Mouse (Mus musculus) embryonic facial prominence, embryonic 14.5 days (tissue): ENCODE data around the gene Cldn34d. TPM values are rescaled to one million over a fixed set of nuclear protein-coding genes. Genes with fewer than 3 reads are reported as not detected.
A peak's percentile ranks its signal among the peaks of the same experiment; 100 is the strongest.

Source experiments
- ATAC-seq: fragments of 200-750 bp; cut with Nextera tagmentation; 2 replicates; pipeline ENCODE4 v1.8.0; 2017; ENCODE audit warnings: low read depth, moderate number of reproducible peaks, moderate TSS enrichment
- DNase-seq: peaks from one replicate; pipeline ENCODE4 v3.0.0-alpha.2; 2015; ENCODE audit warnings: low spot score
- H3K27ac ChIP-seq: fragments of 300-500 bp; sonication (generic); replicated peaks from 2 replicates; pipeline ENCODE4 v1.5.1; 2014; ENCODE audit warnings: low read depth, mild to moderate bottlenecking, low read length, moderate library complexity
- H3K27me3 ChIP-seq: fragments of 300-500 bp; sonication (generic); replicated peaks from 2 replicates; pipeline ENCODE4 v1.6.1; 2014; ENCODE audit warnings: low read length; ENCODE audit not compliant: control insufficient read depth, insufficient read depth
- H3K36me3 ChIP-seq: fragments of 300-500 bp; sonication (generic); 2 replicates; pipeline ENCODE4 v1.6.1; 2014; ENCODE audit warnings: low read length, mixed read lengths; ENCODE audit not compliant: control insufficient read depth, insufficient read depth
- H3K4me1 ChIP-seq: fragments of 300-500 bp; sonication (generic); 2 replicates; pipeline ENCODE4 v1.6.1; 2014; ENCODE audit warnings: antibody characterized with exemption, low read length; ENCODE audit not compliant: control insufficient read depth, insufficient read depth
- H3K4me2 ChIP-seq: fragments of 300-500 bp; sonication (generic); 2 replicates; pipeline ENCODE4 v1.6.1; 2014; ENCODE audit warnings: low read depth, mild to moderate bottlenecking, low read length, moderate library complexity, mixed read lengths
- H3K4me3 ChIP-seq: fragments of 300-500 bp; sonication (generic); 2 replicates; pipeline ENCODE4 v1.5.1; 2014; ENCODE audit warnings: low read depth, mild to moderate bottlenecking, low read length
- H3K9ac ChIP-seq: fragments of 300-500 bp; sonication (generic); 2 replicates; pipeline ENCODE4 v1.6.1; 2014; ENCODE audit warnings: low read depth, mild to moderate bottlenecking, low read length, moderate library complexity, mixed read lengths
- H3K9me3 ChIP-seq: fragments of 300-500 bp; sonication (generic); 2 replicates; pipeline ENCODE4 v1.6.1; 2016; ENCODE audit warnings: low read length; ENCODE audit not compliant: control insufficient read depth
- WGBS: fragments of 180-500 bp; shearing (Covaris S2); extraction: QIAGEN DNeasy Blood & Tissue Kit; methylation state at CpG from one replicate; pipeline ENCODE4 v1.1.7; 2014; 5-methylcytosine and 5-hydroxymethylcytosine counted together
- polyA plus RNA-seq: library from polyadenylated mRNA; unstranded; fragments of >200 nt; fragmentation: Nextera tagmentation; extraction: Ambion mirVana; gene quantifications from 2 replicates; pipeline ENCODE4 v1.2.1, GENCODE M21; 2014

The Cldn34d gene
- polyA plus RNA-seq: not detected in 2 replicates

- no peak within 1 kb of the TSS for H3K27ac ChIP-seq
- no peak within 1 kb of the TSS for H3K4me2 ChIP-seq
- H3K9me3 ChIP-seq: peaks cover 8% of the 10 kb centered on the region
- 65% methylated on average over 1 of the region's 1 CpGs for WGBS
- DNase-seq: no peak
- H3K4me1 ChIP-seq: no peaks in the 10 kb centered on the region
- H3K27me3 ChIP-seq: no peaks in the 10 kb centered on the region
- no peak within 1 kb of the TSS for H3K9ac ChIP-seq
- no peak for ATAC-seq
- H3K4me3 ChIP-seq: no peak within 1 kb of the TSS
- H3K36me3 ChIP-seq: no peaks in the 10 kb centered on the region
Observed at GRCm38 (mm10) chrX:76602824-76603223, at the start of gene Cldn34d. Gene Cldn34d (minus strand): TSS chrX:76602924.

GRCm38 (mm10) chrX:76598459-76599206 is 4.1 kb downstream of the Cldn34d start:
- WGBS: 56% methylated on average over 5 of the region's 6 CpGs
- DNase-seq (peak; percentile 91), ATAC-seq (peak; percentile 100)

More at GRCm38 (mm10) chrX:76598459-76599206, 4.1 kb downstream of the Cldn34d start:
- Histone ChIP-seq H3K27ac (no peak overlapping the region), H3K9ac (no peak overlapping the region), H3K4me2 (no peak overlapping the region), H3K27me3 (no peaks in the 10 kb centered on the region), H3K4me1 (no peaks in the 10 kb centered on the region), H3K9me3 (peaks cover 8% of the 10 kb centered on the region), H3K36me3 (no peaks in the 10 kb centered on the region), H3K4me3 (no peak overlapping the region)

Other genes with a start within 250 kb of the Cldn34d start
- not detected in 2 replicates for gene Cldn34b4, start 209.6 kb downstream of the Cldn34d start, polyA plus RNA-seq